In genomic region chr2:24520576-24521272, GRCm38 (mm10) we compare ENCODE assay signal across 8 mouse cellular contexts. TPM values are rescaled to one million over a fixed set of nuclear protein-coding genes. Genes with fewer than 3 reads are reported as not detected.
DNase-seq lines count a peak whose midpoint lies in the region; ATAC-seq lines count a peak whose summit lies in the region.

No protein-coding gene starts in this region.

- WGBS in heart, embryonic 16.5 days = 39% methylated on average over 6 of the region's 9 CpGs
- 24% methylated on average over 9 of the region's 9 CpGs for WGBS in forebrain, embryonic 16.5 days
- WGBS in neural tube, embryonic 11.5 days = 31% methylated on average over 9 of the region's 9 CpGs

- peak overlapping the region; percentile 98 for H3K4me2 ChIP-seq in heart, embryonic 16.5 days (ENCODE audit: low read depth, low read length)
- peak overlapping the region; percentile 74 for H3K4me2 ChIP-seq in forebrain, embryonic 16.5 days (ENCODE audit: low read length)
- H3K4me2 ChIP-seq in neural tube, embryonic 11.5 days (ENCODE audit: low read depth) = peak overlapping the region; percentile 58

- peaks cover 2% of the 10 kb centered on the region; the same call in 1 of the 2 replicates for H3K27me3 ChIP-seq in heart, embryonic 16.5 days (ENCODE audit: control insufficient read depth, insufficient read depth, low read length)
- H3K27me3 ChIP-seq in forebrain, embryonic 16.5 days (replicated peaks; ENCODE audit: control insufficient read depth, insufficient read depth, low read length) = no peaks in the 10 kb centered on the region
- no peaks in the 10 kb centered on the region for H3K27me3 ChIP-seq in neural tube, embryonic 11.5 days (ENCODE audit: control insufficient read depth, insufficient read depth, low read length)

- no peaks in the 10 kb centered on the region for H3K9me3 ChIP-seq in heart, embryonic 16.5 days (replicated peaks; ENCODE audit: control insufficient read depth, low read length)
- no peaks in the 10 kb centered on the region for H3K9me3 ChIP-seq in forebrain, embryonic 16.5 days (ENCODE audit: control insufficient read depth, low read length)
- H3K9me3 ChIP-seq in neural tube, embryonic 11.5 days (ENCODE audit: control insufficient read depth, low read length) = no peaks in the 10 kb centered on the region

- no peak for DNase-seq in heart, adult 18-20 months
- DNase-seq in kidney, postnatal 10 days = peak; percentile 50
- DNase-seq in neural tube, embryonic 11.5 days (ENCODE audit: low spot score) = no peak
- no peak for DNase-seq in gastrocnemius, adult 8-10 months (ENCODE audit: low spot score in 2 of 2)
- DNase-seq in frontal cortex, adult 2 months (ENCODE audit: extremely low spot score in 1 of 2, low spot score in 1 of 2) = no peak

- H3K36me3 ChIP-seq in heart, embryonic 16.5 days (ENCODE audit: control insufficient read depth, insufficient read depth) = no peaks in the 10 kb centered on the region
- H3K36me3 ChIP-seq in forebrain, embryonic 16.5 days (ENCODE audit: control insufficient read depth, insufficient read depth) = no peaks in the 10 kb centered on the region
- no peaks in the 10 kb centered on the region for H3K36me3 ChIP-seq in neural tube, embryonic 11.5 days (ENCODE audit: control insufficient read depth, insufficient read depth, low read length)

- ATAC-seq in heart, embryonic 16.5 days (replicated peaks; ENCODE audit: extremely low read depth, insufficient read depth, low FRiP score) = no peak
- ATAC-seq in forebrain, embryonic 16.5 days = peak; percentile 56
- ATAC-seq in neural tube, embryonic 11.5 days (ENCODE audit: insufficient read depth, low FRiP score, low TSS enrichment) = peak; percentile 43; the same call in 1 of the 2 replicates
- no peak for ATAC-seq in erythroblast, adult 5-6 weeks (replicated peaks; ENCODE audit: low FRiP score, poor library complexity, severe bottlenecking)

- peak overlapping the region; percentile 66 for H3K4me3 ChIP-seq in heart, embryonic 16.5 days (ENCODE audit: low read length)
- H3K4me3 ChIP-seq in forebrain, embryonic 16.5 days (replicated peaks; ENCODE audit: low read length) = peak overlapping the region; percentile 49
- H3K4me3 ChIP-seq in neural tube, embryonic 11.5 days (ENCODE audit: low read depth, low read length) = 0 out of 2 replicates have a peak overlapping the region, but pooled peaks have one; percentile 32

- peaks cover 9% of the 10 kb centered on the region for H3K4me1 ChIP-seq in heart, embryonic 16.5 days (ENCODE audit: control insufficient read depth, insufficient read depth, low read length)
- peaks cover 5% of the 10 kb centered on the region; the same call in 1 of the 2 replicates for H3K4me1 ChIP-seq in forebrain, embryonic 16.5 days (replicated peaks; ENCODE audit: control insufficient read depth, insufficient read depth, low read length)
- H3K4me1 ChIP-seq in neural tube, embryonic 11.5 days (ENCODE audit: control insufficient read depth, insufficient read depth, low read length) = peaks cover 5% of the 10 kb centered on the region; the same call in 1 of the 2 replicates

- H3K9ac ChIP-seq in heart, embryonic 16.5 days (ENCODE audit: low read length) = no peak overlapping the region; the same call in 1 of the 2 replicates
- peak overlapping the region; percentile 53 for H3K9ac ChIP-seq in forebrain, embryonic 16.5 days (replicated peaks; ENCODE audit: low read depth, low read length)
- H3K9ac ChIP-seq in neural tube, embryonic 11.5 days (ENCODE audit: low read length) = peak overlapping the region; percentile 41

- H3K27ac ChIP-seq in heart, embryonic 16.5 days (ENCODE audit: low read length) = no peak overlapping the region
- H3K27ac ChIP-seq in forebrain, embryonic 16.5 days (ENCODE audit: low read length) = no peak overlapping the region; the same call in 1 of the 2 replicates
- H3K27ac ChIP-seq in neural tube, embryonic 11.5 days (ENCODE audit: low read depth, low read length) = no peak overlapping the region; the same call in 1 of the 2 replicates

RNA-seq across cellular contexts. Expression of gene Pax8, which starts 45.3 kb away (rescaled TPM):
- polyA plus RNA-seq in heart, embryonic 16.5 days (2015; fragmentation: Nextera tagmentation; extraction: Ambion mirVana) = not detected in 2 replicates
- total RNA-seq in heart, adult 18-20 months (2021) = not detected
- polyA plus RNA-seq in forebrain, embryonic 16.5 days (2015; fragmentation: Nextera tagmentation; extraction: Ambion mirVana) = 0.57 and 0.82 TPM in 2 replicates
- 25.8 and 26.1 TPM in 2 replicates for polyA plus RNA-seq in neural tube, embryonic 11.5 days (2014; fragmentation: Nextera tagmentation; extraction: Ambion mirVana)
- not detected for total RNA-seq in gastrocnemius, adult 8-10 months (2022)
- not detected in 2 replicates for polyA plus RNA-seq in frontal cortex, adult 2 months (2012; rRNA removed)
- total RNA-seq in erythroblast, adult 5-6 weeks (2015; ENCODE audit: low replicate concordance) = 2.1 TPM in 1 of 2 replicates, not detected in the other
- 0.28 and 1.1 TPM in 2 replicates for total RNA-seq in erythroblast, adult 5-6 weeks (2017; ENCODE audit: low replicate concordance)

Comparison
In these comparisons a context has a peak if more than half of its experiments do, and no peak if none do; other contexts are left out.
1. ATAC-seq: peak in forebrain, embryonic 16.5 days (single experiment) and neural tube, embryonic 11.5 days (single experiment); none in heart, embryonic 16.5 days (single experiment) and erythroblast, adult 5-6 weeks (single experiment).
2. RNA of gene Pax8, which starts 45.3 kb away (polyA plus RNA-seq): 25.8 to 26.1 TPM in neural tube, embryonic 11.5 days; 0.57 to 0.82 TPM in forebrain, embryonic 16.5 days, not detected in heart, embryonic 16.5 days and not detected in frontal cortex, adult 2 months; every median in the first group is over 10 times any median in the second.
3. Peak in every context shown above with its lines, with median percentiles within 50 percentile points of each other: H3K4me2 ChIP-seq and H3K4me3 ChIP-seq.